Mouse (Mus musculus): Measurements from ENCODE around the gene Tead2. TPM values are rescaled to one million over a fixed set of nuclear protein-coding genes. Genes with fewer than 3 reads are reported as not detected.

The Tead2 gene
- 57.7 and 65.9 TPM in 2 replicates for polyA plus RNA-seq (2012; rRNA removed)

DNA sequence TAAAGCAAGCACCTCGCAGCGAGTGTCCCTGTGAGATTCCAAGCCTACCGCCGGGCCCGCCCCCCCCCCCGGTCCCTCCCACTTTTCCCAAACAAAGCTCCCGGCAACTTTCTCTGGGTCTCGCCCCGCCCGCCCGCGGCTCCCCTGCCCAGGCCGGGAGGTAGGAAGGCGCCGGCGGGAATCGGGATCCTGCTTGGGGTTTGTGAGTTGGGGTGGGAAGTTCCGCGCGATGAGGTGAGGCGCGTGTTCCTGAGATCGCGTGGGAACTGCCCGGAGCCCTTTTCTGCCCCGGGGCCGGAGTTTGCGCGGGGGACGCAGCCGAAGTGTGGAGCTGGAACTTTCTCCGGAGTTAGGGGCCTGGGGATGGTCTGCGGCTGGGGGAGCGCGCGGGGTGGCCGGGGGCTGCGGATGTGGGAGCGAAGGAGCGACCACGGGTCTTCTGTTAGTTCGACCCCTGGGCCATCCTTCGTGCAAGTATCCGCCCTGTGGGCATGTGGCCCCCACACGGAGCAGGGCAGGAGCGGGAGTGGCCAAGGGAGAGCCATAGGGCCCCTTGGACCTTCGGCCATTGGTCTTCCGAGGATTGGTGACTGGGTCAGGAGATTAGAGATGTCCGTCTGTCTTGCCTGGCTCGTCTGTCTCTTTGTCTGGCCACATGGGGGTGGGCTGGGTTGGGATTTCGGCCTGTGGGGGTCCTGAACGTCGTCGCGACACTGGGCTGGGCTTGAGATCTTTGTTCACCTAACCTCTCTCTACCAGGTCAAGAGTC, at the start of gene Tead2:
Gene Tead2, plus strand, starts transcription at position 81 of the 769 bp plus-strand sequence.

DNA sequence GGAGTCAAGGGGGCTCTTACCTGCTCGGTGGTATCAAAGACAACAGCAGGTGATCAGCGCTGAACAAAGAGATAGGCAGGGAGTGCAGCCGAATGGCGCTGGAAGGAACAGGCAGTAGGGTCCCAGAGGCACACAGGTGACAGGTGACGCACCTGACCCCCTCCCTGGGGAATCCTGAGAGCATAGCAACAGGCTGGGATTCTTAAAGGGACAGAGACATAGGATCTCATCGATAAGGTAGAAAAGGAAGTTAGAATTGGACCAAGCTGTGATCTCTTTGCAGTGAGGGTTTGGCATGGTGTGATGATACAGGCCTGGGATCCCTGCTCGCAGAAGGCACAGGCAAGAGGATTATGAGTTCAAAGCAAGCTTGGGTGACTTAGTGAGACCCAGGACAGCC, 36.1 kb upstream of the Tead2 start, which contains the start of gene Gfy:
Gene Gfy, minus strand, starts transcription at position 101 of the 400 bp plus-strand sequence.

DNA sequence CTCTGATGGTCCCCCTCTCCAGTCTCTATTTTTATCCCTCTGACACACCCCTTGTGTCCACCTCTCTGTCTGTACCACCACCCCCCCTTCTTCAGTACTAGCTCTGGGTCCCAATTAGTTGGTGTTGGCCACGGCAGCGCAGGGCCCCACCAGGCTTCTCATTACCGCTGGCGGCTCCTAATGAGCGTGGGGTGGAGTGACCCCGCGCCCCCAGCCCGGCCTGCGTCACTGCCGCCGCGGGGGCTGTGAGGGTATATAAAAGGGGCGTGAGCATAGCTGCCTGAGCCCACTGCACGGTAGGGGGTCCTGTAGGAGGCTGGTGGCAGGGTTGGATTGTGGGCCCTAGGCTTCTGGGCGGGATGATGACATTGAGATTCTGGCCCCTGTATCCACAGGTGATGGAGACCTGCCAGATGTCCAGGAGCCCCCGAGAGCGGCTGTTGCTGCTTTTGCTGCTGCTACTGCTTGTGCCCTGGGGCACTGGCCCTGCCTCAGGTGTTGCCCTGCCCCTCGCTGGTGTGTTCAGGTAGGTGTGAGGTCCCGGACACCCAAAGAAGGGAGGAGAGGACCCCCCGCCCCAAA, 34.6 kb upstream of the Tead2 start, which contains the start of gene Pth2:
Gene Pth2, plus strand, starts transcription at position 100 of the 582 bp plus-strand sequence.

DNA sequence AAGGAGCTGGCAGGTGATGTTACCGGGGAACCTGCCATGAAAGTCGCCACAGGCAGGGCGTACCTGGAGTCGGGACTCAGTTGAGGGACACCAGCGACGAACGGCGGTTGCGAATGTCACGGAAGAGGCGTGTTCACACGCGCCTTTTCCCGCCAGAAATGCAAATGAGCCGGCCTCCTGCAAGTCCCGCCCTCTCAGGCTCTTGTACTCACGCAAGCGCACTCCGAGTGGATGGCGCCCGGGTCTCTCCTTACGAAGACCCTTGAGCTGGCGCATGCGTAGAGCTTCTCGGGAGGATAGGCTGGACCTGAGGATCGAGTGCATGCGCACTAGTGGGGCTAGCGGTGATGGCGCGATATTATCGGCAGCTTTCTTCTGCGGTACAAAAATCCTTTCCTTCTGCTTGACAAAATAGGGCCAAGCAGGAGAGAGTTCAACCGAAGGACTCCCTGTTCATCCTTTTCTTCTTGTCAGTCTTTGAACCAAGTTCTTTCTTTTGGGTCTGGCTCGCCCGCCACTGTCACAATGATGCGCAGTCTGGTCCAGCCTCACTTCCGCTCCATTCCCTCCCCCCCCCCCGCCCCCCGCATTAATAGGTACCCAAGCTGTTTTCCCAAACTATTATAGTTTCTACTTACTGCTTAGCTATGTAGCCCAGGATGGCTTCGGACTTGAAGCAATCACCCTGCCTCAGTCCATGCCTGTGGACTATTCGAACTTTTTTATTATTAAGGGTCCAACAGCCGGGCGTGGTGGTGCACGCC, 11.0 kb upstream of the Tead2 start, which contains the start of gene Ccdc155:
Gene Ccdc155, minus strand, starts transcription at position 513 of the 764 bp plus-strand sequence.

DNA sequence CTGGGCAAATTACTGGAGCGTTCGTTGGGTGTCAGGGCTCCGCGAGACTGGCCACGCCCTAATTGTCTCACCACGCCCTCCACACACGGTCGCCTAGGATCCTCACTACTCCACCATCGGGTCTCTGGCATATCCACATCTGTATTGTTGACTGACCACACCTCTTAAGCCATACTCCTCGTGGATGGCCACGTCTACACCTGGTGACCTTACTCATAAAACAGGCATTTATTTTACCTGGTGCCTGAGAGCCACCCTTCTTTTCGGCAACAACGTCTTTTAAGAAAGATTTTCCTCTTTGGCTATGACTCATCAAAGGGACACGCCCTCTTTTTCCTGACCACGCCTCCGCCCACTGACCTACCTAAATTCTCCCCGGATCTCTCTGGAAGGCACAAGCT, 3.7 kb upstream of the Tead2 start, which contains the start of gene Dkkl1:
Gene Dkkl1, minus strand, starts transcription at position 297 of the 401 bp plus-strand sequence.

DNA sequence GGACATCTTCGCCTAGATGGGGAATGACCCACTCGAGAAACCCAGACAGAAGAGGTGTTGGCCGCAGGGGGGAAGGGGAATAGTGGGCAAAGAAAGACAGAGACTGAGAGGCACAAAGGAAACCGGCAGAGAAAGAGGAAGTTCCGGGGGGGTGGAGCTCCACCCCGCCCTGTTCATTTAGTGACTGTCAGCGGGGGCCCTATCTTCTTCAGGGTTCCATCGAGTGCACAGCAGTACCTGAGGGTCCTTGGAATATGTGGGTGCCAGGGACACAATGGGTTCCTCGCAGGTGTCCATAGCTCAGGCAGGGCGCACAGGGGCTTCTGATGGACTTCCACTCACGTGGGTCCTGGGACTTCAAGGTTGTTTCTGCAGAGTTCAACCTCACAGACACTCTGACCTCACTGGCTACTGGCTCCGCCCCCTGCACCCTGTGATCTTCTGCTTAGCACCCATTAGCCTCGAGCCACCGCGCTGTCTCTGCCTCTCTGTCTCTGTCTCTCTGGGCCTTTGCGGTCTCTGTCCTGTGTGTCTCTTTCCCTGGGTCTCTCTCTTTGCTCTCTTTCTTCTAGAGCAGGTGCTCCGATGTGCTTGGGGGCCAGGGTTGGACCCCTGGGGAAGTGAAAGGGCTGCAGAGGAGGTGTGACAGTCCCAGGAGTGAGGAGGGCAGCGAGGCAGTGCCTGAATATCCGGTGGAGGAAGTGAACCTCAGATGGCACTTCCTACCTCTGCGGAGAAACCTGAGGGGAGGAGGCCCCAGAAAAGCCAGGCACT, 23.4 kb downstream of the Tead2 start, which contains the start of gene Cd37:
Gene Cd37, minus strand, starts transcription at position 393 of the 774 bp plus-strand sequence.

DNA sequence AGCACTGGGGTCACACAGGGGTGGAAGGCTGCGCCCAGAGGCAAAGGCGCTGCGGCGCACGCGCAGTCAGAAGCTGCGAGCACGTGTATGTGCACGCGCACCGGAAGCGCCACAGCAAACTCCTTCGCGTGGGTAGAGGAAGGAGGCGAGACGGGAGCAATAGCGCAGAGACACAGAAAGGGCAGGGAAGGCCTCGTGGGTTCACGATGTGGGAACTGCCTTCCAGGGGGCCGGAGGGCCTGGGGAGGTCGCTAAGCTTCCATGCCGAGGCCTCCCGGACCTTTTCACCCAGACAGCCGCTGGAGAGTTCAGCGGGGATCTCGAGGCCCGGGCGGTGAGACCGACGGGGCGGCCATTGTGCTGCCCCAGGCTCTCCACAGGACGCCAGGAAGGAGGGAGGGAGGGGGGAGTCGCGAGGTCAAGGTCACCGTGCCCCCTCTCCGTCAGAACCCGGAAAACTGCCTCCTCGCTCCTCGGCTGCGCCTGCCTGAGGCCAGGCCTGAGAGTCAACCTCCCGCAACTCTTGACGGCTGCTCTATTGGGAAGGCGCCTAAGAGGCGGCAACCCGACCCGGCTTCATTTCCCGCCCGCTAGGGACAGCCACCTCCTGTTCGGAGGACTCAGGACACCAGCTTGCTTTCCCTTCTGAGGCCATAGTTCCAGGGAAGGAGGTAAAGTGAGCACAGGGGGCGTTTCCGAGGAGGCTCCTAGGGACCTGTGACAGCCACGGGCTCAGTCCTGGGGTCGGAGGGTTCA, 25.3 kb downstream of the Tead2 start, which contains the start of gene Slc6a16:
Gene Slc6a16, plus strand, starts transcription at position 453 of the 756 bp plus-strand sequence.

DNA sequence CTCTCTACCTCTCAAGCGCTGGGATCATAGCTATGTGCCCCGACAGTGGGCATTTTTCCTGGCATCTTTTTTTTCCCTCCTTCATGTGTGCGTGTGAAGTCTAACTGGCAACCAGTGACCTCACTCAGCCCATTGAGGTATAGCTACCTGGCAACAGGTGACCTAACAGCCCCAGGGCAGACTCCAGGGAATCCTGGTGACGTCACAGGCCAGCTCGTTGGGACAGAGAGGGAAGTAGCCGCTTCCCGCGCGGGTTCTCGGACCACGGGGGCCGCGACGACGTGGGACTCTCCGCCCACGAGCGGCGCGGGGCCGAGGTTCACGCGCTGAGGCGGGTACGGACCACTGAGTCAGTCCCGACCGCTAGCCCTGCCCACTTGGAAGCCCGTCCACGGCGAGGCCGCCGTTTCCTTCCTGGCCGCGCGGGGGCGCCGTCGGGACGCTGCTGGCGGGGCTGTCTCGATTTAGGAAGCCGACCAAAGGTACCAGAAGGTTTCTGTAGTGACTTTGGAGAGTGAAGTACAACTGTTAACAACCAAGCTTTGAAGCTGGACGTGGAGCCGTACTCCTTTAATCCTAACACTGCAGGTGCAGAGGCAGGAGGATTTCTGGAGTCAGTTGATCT, 61.7 kb downstream of the Tead2 start, which contains the start of gene Slc6a21:
Gene Slc6a21, plus strand, starts transcription at position 378 of the 625 bp plus-strand sequence.

Other genes starting within 250 kb of the Tead2 start
- 96.5 and 105 TPM in 2 replicates for gene Cpt1c, start 240.9 kb upstream of the Tead2 start, polyA plus RNA-seq (2012; rRNA removed)
- 861 and 874 TPM in 2 replicates for gene Prmt1, start 229.2 kb upstream of the Tead2 start, polyA plus RNA-seq (2012; rRNA removed)
- 89.9 and 97.5 TPM in 2 replicates for gene Irf3, start 218.1 kb upstream of the Tead2 start, polyA plus RNA-seq (2012; rRNA removed)
- gene Bcl2l12, start 217.0 kb upstream of the Tead2 start, polyA plus RNA-seq (2012; rRNA removed) = 8.4 and 10.7 TPM in 2 replicates
- gene Scaf1, start 199.4 kb upstream of the Tead2 start, polyA plus RNA-seq (2012; rRNA removed) = 91.3 and 106 TPM in 2 replicates
- gene Rras, start 197.8 kb upstream of the Tead2 start, polyA plus RNA-seq (2012; rRNA removed) = 20.9 and 23.6 TPM in 2 replicates
- 9.9 and 13.2 TPM in 2 replicates for gene Prr12, start 162.9 kb upstream of the Tead2 start, polyA plus RNA-seq (2012; rRNA removed)
- gene Nosip, start 153.3 kb upstream of the Tead2 start, polyA plus RNA-seq (2012; rRNA removed) = 74.9 and 77.9 TPM in 2 replicates
- gene Prrg2, start 153.1 kb upstream of the Tead2 start, polyA plus RNA-seq (2012; rRNA removed) = 17.9 and 18.6 TPM in 2 replicates
- 34.7 and 64.0 TPM in 2 replicates for gene Rcn3, start 123.5 kb upstream of the Tead2 start, polyA plus RNA-seq (2012; rRNA removed)
- 15.8 and 18.4 TPM in 2 replicates for gene Fcgrt, start 111.9 kb upstream of the Tead2 start, polyA plus RNA-seq (2012; rRNA removed)
- gene Rps11, start 91.3 kb upstream of the Tead2 start, polyA plus RNA-seq (2012; rRNA removed) = 524 and 549 TPM in 2 replicates
- 2,210 and 2,469 TPM in 2 replicates for gene Rpl13a, start 87.0 kb upstream of the Tead2 start, polyA plus RNA-seq (2012; rRNA removed)
- gene Gm45713, start 79.5 kb upstream of the Tead2 start, polyA plus RNA-seq (2012; rRNA removed) = 0.21 and 0.34 TPM in 2 replicates
- gene Flt3l, start 79.3 kb upstream of the Tead2 start, polyA plus RNA-seq (2012; rRNA removed) = 7.5 and 9.1 TPM in 2 replicates
- gene Pih1d1, start 61.5 kb upstream of the Tead2 start, polyA plus RNA-seq (2012; rRNA removed) = 144 and 160 TPM in 2 replicates
- gene Aldh16a1, start 61.2 kb upstream of the Tead2 start, polyA plus RNA-seq (2012; rRNA removed) = 13.3 and 16.7 TPM in 2 replicates
- 45.9 and 55.3 TPM in 2 replicates for gene Slc17a7, start 51.8 kb upstream of the Tead2 start, polyA plus RNA-seq (2012; rRNA removed)
- gene Gfy, start 36.2 kb upstream of the Tead2 start, polyA plus RNA-seq (2012; rRNA removed) = 0.16 and 0.22 TPM in 2 replicates
- 0.19 and 0.21 TPM in 2 replicates for gene Pth2, start 34.8 kb upstream of the Tead2 start, polyA plus RNA-seq (2012; rRNA removed)
- gene Ccdc155, start 10.9 kb upstream of the Tead2 start, polyA plus RNA-seq (2012; rRNA removed) = 0.56 and 0.74 TPM in 2 replicates
- 5.7 and 5.9 TPM in 2 replicates for gene Dkkl1, start 3.6 kb upstream of the Tead2 start, polyA plus RNA-seq (2012; rRNA removed)
- 1.5 and 1.6 TPM in 2 replicates for gene Cd37, start 23.4 kb downstream of the Tead2 start, polyA plus RNA-seq (2012; rRNA removed)
- 2.1 and 2.2 TPM in 2 replicates for gene Slc6a16, start 25.3 kb downstream of the Tead2 start, polyA plus RNA-seq (2012; rRNA removed)
- 0.03 and 0.12 TPM in 2 replicates for gene Slc6a21, start 61.8 kb downstream of the Tead2 start, polyA plus RNA-seq (2012; rRNA removed)
- gene Trpm4, start 118.0 kb downstream of the Tead2 start, polyA plus RNA-seq (2012; rRNA removed) = 23.4 and 26.7 TPM in 2 replicates
- 0.35 and 2.8 TPM in 2 replicates for gene Hrc, start 119.5 kb downstream of the Tead2 start, polyA plus RNA-seq (2012; rRNA removed)
- gene Ppfia3, start 151.3 kb downstream of the Tead2 start, polyA plus RNA-seq (2012; rRNA removed) = 60.6 and 63.5 TPM in 2 replicates
- 59.8 and 63.1 TPM in 2 replicates for gene Lin7b, start 154.8 kb downstream of the Tead2 start, polyA plus RNA-seq (2012; rRNA removed)
- gene Snrnp70, start 180.0 kb downstream of the Tead2 start, polyA plus RNA-seq (2012; rRNA removed) = 619 and 668 TPM in 2 replicates
- 0.03 TPM in 1 of 2 replicates, not detected in the other for gene Kcna7, start 189.9 kb downstream of the Tead2 start, polyA plus RNA-seq (2012; rRNA removed)
- 0.06 and 0.13 TPM in 2 replicates for gene Ntf5, start 197.9 kb downstream of the Tead2 start, polyA plus RNA-seq (2012; rRNA removed)
- gene Lhb, start 205.1 kb downstream of the Tead2 start, polyA plus RNA-seq (2012; rRNA removed) = 0.31 and 0.66 TPM in 2 replicates
- gene Gys1, start 219.1 kb downstream of the Tead2 start, polyA plus RNA-seq (2012; rRNA removed) = 23.7 and 24.0 TPM in 2 replicates
- 114 and 117 TPM in 2 replicates for gene Ruvbl2, start 222.3 kb downstream of the Tead2 start, polyA plus RNA-seq (2012; rRNA removed)
- gene Ftl1, start 244.1 kb downstream of the Tead2 start, polyA plus RNA-seq (2012; rRNA removed) = 1,600 and 1,742 TPM in 2 replicates

All from central nervous system, embryonic 18 days (tissue).